Mouse (Mus musculus): ENCODE measurements at regions not wholly inside any gene's neighbourhood (a gene's known extent, or its start where the extent isn't known, plus 50 kb on each side); places are given as distances from the start of the nearest gene placed in this dataset.

DNA sequence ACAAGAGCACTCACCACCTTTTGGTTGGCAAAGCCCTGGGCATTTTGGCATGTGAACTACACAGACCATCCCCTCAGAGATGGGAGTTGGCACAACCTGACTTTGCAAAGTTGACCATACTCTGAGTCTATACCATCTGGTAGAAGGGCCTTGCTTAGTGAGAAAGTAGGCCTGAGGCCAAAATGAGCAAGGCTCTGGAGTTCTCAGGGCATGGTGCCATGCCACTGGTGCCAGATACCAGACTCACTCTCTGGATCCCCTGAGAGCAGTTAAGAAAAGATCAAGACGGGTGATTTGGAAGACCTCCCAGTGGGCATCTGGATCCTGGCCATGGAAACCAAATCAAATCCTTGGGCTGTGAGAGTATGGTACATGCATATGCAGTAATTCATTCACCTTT is 202.0 kb downstream of the Rpl10-ps3 start:
- no peak for DNase-seq (ENCODE audit: extremely low read depth)
- dilution Hi-C loops (cut with MboI; ENCODE audit: extremely low pct_ligation_motif_present, extremely low pct_unique_long_range_greater_than_20kb, low sequenced_read_pairs): no loop called here
- no peaks in the 10 kb centered on the region for H3K27me3 ChIP-seq (replicated peaks)

GRCm38 (mm10) chr9:50142091-50142490 is 202.7 kb downstream of the Rpl10-ps3 start:
- no peak for DNase-seq (ENCODE audit: extremely low read depth)
- Histone ChIP-seq H3K9ac (ENCODE audit: insufficient read depth, low read depth) (no peak overlapping the region), H3K36me3 (replicated peaks in 1 of 2; ENCODE audit: control insufficient read depth in 1 of 2, insufficient read depth in 1 of 2, low read length in 1 of 2) (no peaks in the 10 kb centered on the region), H3K4me2 (ENCODE audit: insufficient read depth, low read depth, poor library complexity, severe bottlenecking) (no peak overlapping the region), H3K27ac (ENCODE audit: insufficient read depth, low read depth) (no peak overlapping the region), H3K9me3 (replicated peaks; ENCODE audit: low read length) (no peaks in the 10 kb centered on the region), H3K79me2 (replicated peaks; ENCODE audit: control insufficient read depth, extremely low read depth, insufficient read depth, poor library complexity, severe bottlenecking) (no peaks in the 10 kb centered on the region), H3K27me3 (replicated peaks) (no peaks in the 10 kb centered on the region), H3K4me1 (ENCODE audit: control insufficient read depth in 1 of 2, insufficient read depth in 2 of 2) (no peaks in the 10 kb centered on the region), H3K4me3 (replicated peaks in 1 of 3; ENCODE audit: low read depth in 2 of 3, low read length in 2 of 3, poor library complexity in 1 of 3) (no peak overlapping the region)
- TF ChIP-seq POLR2AphosphoS2 (IDR thresholded peaks at IDR 0.05; ENCODE audit: low read depth, low read length): no peak
- TF ChIP-seq NRF1 (IDR thresholded peaks at IDR 0.05; ENCODE audit: low read depth, low read length): no peak
- no peak for TF ChIP-seq UBTF (IDR thresholded peaks at IDR 0.05; ENCODE audit: low read depth, low read length)
- in situ Hi-C loops (cut with MboI; ENCODE audit: low pct_ligation_motif_present, low pct_unique_long_range_greater_than_20kb, low sequenced_read_pairs) (no loop called here), dilution Hi-C loops (cut with MboI; ENCODE audit: extremely low pct_ligation_motif_present, extremely low pct_unique_long_range_greater_than_20kb, low sequenced_read_pairs) (no loop called here)

More for the DNA sequence above, 202.0 kb downstream of the Rpl10-ps3 start:
- TF ChIP-seq EP300 (IDR thresholded peaks at IDR 0.05; ENCODE audit: low read length) (no peak), UBTF (IDR thresholded peaks at IDR 0.05; ENCODE audit: low read depth, low read length) (no peak), POLR2AphosphoS2 (IDR thresholded peaks at IDR 0.05; ENCODE audit: low read depth, low read length) (no peak), MAX (IDR thresholded peaks at IDR 0.05; ENCODE audit: low read length) (no peak), IRF4 (IDR thresholded peaks at IDR 0.05; ENCODE audit: low read depth, low read length) (no peak), CTCF (conservative IDR thresholded peaks at IDR 0.05 in 1 of 2, IDR thresholded peaks at IDR 0.05 in 1 of 2; ENCODE audit: low read depth in 2 of 2, low read length in 2 of 2) (no peak), BHLHE40 (IDR thresholded peaks at IDR 0.05; ENCODE audit: low read depth, low read length) (no peak), E2F4 (IDR thresholded peaks at IDR 0.05; ENCODE audit: insufficient replicate concordance, low read depth, low read length) (no peak), CHD1 (IDR thresholded peaks at IDR 0.05; ENCODE audit: low read depth, low read length) (no peak), PAX5 (IDR thresholded peaks at IDR 0.05; ENCODE audit: low read length) (no peak), ZNF384 (IDR thresholded peaks at IDR 0.05; ENCODE audit: low read depth, low read length) (no peak), POLR2A (IDR thresholded peaks at IDR 0.05; ENCODE audit: low read depth, low read length) (no peak), ZKSCAN1 (IDR thresholded peaks at IDR 0.05; ENCODE audit: borderline replicate concordance, low read depth, low read length) (no peak), MEF2A (IDR thresholded peaks at IDR 0.05; ENCODE audit: borderline replicate concordance, low read depth, low read length) (no peak)
- no peak overlapping the region for H3K4me2 ChIP-seq (ENCODE audit: insufficient read depth, low read depth, poor library complexity, severe bottlenecking)
- H3K4me1 ChIP-seq (ENCODE audit: control insufficient read depth in 1 of 2, insufficient read depth in 2 of 2): no peaks in the 10 kb centered on the region
- no peaks in the 10 kb centered on the region for H3K79me2 ChIP-seq (replicated peaks; ENCODE audit: control insufficient read depth, extremely low read depth, insufficient read depth, poor library complexity, severe bottlenecking)
- H3K36me3 ChIP-seq (replicated peaks in 1 of 2; ENCODE audit: control insufficient read depth in 1 of 2, insufficient read depth in 1 of 2, low read length in 1 of 2): no peaks in the 10 kb centered on the region
- H3K4me3 ChIP-seq (replicated peaks in 1 of 3; ENCODE audit: low read depth in 2 of 3, low read length in 2 of 3, poor library complexity in 1 of 3): no peak overlapping the region
- no peaks in the 10 kb centered on the region for H3K9me3 ChIP-seq (replicated peaks; ENCODE audit: low read length)
- in situ Hi-C loops (cut with MboI; ENCODE audit: low pct_ligation_motif_present, low pct_unique_long_range_greater_than_20kb, low sequenced_read_pairs): no loop called here
- H3K27ac ChIP-seq (ENCODE audit: insufficient read depth, low read depth): no peak overlapping the region
- no peak overlapping the region for H3K9ac ChIP-seq (ENCODE audit: insufficient read depth, low read depth)

GRCm38 (mm10) chr9:50141176-50141575 is 203.6 kb downstream of the Rpl10-ps3 start:
- no peaks in the 10 kb centered on the region for H3K79me2 ChIP-seq (replicated peaks; ENCODE audit: control insufficient read depth, extremely low read depth, insufficient read depth, poor library complexity, severe bottlenecking)
- no peaks in the 10 kb centered on the region for H3K27me3 ChIP-seq (replicated peaks)
- H3K9ac ChIP-seq (ENCODE audit: insufficient read depth, low read depth): no peak overlapping the region
- in situ Hi-C loops (cut with MboI; ENCODE audit: low pct_ligation_motif_present, low pct_unique_long_range_greater_than_20kb, low sequenced_read_pairs): no loop called here
- H3K4me1 ChIP-seq (ENCODE audit: control insufficient read depth in 1 of 2, insufficient read depth in 2 of 2): no peaks in the 10 kb centered on the region
- dilution Hi-C loops (cut with MboI; ENCODE audit: extremely low pct_ligation_motif_present, extremely low pct_unique_long_range_greater_than_20kb, low sequenced_read_pairs): no loop called here
- no peaks in the 10 kb centered on the region for H3K9me3 ChIP-seq (replicated peaks; ENCODE audit: low read length)
- no peak overlapping the region for H3K27ac ChIP-seq (ENCODE audit: insufficient read depth, low read depth)
- H3K4me3 ChIP-seq (replicated peaks in 1 of 3; ENCODE audit: low read depth in 2 of 3, low read length in 2 of 3, poor library complexity in 1 of 3): no peak overlapping the region
- no peak for DNase-seq (ENCODE audit: extremely low read depth)
- H3K36me3 ChIP-seq (replicated peaks in 1 of 2; ENCODE audit: control insufficient read depth in 1 of 2, insufficient read depth in 1 of 2, low read length in 1 of 2): no peaks in the 10 kb centered on the region
- H3K4me2 ChIP-seq (ENCODE audit: insufficient read depth, low read depth, poor library complexity, severe bottlenecking): no peak overlapping the region
- TF ChIP-seq MYC (IDR thresholded peaks at IDR 0.05; ENCODE audit: low read depth, low read length) (no peak), USF1 (IDR thresholded peaks at IDR 0.05; ENCODE audit: low read depth, low read length) (no peak), GABPA (IDR thresholded peaks at IDR 0.05; ENCODE audit: insufficient replicate concordance, low read depth, low read length) (no peak), E2F4 (IDR thresholded peaks at IDR 0.05; ENCODE audit: insufficient replicate concordance, low read depth, low read length) (no peak), BHLHE40 (IDR thresholded peaks at IDR 0.05; ENCODE audit: low read depth, low read length) (no peak), PAX5 (IDR thresholded peaks at IDR 0.05; ENCODE audit: low read length) (no peak), POLR2A (IDR thresholded peaks at IDR 0.05; ENCODE audit: low read depth, low read length) (no peak), MAZ (IDR thresholded peaks at IDR 0.05; ENCODE audit: low read depth, low read length) (no peak), ZKSCAN1 (IDR thresholded peaks at IDR 0.05; ENCODE audit: borderline replicate concordance, low read depth, low read length) (no peak), ZNF384 (IDR thresholded peaks at IDR 0.05; ENCODE audit: low read depth, low read length) (no peak), NRF1 (IDR thresholded peaks at IDR 0.05; ENCODE audit: low read depth, low read length) (no peak), NELFE (IDR thresholded peaks at IDR 0.05; ENCODE audit: low read depth, low read length) (no peak), POLR2AphosphoS2 (IDR thresholded peaks at IDR 0.05; ENCODE audit: low read depth, low read length) (no peak), CHD1 (IDR thresholded peaks at IDR 0.05; ENCODE audit: low read depth, low read length) (no peak), TBP (conservative IDR thresholded peaks at IDR 0.05; ENCODE audit: low read depth, low read length) (no peak)

All from CH12.LX (cell line).